Mouse (Mus musculus) brain, adult 2 months (tissue): ENCODE data around the gene Armc9.
A peak's percentile ranks its signal among the peaks of the same experiment; 100 is the strongest.

ENCODE experiments used
- DNase-seq: peaks from one replicate; pipeline ENCODE4 v3.0.0; 2011; ENCODE audit warnings: low read depth, low spot score

Armc9 gene

DNA sequence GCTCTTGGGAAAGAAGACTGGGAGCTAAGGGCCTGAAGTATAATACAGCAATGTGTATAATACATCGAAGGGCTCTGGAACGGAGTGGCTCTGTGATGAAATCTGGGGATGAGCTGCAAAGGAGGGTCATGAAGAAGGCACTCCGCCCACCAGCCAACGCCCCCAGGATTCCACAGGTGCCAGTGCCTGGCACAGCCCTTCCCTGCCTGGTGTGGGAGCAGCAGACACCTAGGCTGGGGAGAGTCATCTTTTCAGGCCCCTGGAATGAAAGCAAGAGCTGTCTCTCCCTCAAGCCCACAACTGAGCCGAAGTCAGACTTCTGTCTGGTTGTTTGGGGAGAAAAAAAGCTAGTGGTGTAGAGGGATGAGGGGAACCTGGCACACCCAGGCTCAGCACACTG is 122.5 kb downstream of the Armc9 start:
- no peak for DNase-seq

DNA sequence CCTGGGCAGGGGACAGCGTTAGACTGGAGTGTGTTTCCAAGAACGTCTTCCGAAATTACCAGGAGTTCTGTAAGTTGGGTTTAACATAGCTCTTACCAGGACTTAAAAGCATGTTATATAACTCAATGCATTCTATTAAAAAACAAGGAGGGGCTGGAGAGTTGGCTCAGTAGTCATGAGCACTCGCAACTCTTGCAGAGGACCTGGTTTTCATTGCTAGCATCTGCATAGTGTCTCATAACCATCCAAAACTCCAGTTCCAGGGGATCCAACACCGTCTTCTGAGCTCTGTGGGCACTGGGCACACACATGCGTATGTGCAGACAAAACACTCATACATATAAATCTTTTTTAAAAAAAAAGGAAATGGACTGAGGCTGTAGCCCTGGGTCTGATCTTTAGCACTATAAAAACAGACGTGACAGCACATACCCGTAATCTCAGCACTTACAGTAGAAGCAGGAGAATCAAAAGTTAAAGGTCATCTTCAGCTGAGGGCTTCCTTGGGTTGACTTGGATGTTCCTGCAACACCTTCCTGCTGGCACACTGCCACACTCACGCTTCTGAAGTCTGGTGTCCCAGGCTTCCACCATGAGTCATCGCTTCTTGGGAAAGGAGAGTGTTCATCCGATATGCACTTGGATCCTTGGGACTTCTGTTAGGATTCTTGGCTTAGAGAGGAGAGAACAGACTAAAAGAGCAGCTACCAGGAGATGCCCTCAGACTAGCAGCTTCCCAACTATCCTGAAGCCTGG is 127.4 kb downstream of the Armc9 start:
- peak; percentile 84 for DNase-seq

DNA sequence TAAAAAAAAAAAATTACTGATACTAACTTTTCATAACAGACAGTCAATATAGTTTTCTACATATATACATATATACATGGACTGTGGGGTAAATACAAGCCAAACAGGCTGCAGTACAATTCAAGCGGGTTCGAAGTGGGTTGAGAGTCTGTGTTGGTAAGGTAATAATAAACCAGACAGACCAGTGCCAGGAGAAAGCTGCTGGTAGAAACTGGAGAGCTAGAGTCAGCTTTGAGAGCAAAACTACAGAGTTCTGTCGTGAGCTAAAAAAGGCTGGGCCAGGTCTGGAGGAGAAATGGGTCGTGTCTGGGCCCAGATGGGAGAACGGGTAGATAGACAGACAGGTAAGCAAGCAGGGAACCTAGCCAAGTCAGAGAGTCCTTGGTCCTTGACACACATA is 129.5 kb downstream of the Armc9 start:
- DNase-seq, result no peak

- no peak for DNase-seq
Measured at GRCm38 (mm10) chr1:86285295-86285694, 130.7 kb downstream of the Armc9 start.

GRCm38 (mm10) chr1:86287473-86287872 is 132.9 kb downstream of the Armc9 start:
- no peak for DNase-seq

GRCm38 (mm10) chr1:86290452-86290851 is 135.9 kb downstream of the Armc9 start:
- DNase-seq, result peak; percentile 18

GRCm38 (mm10) chr1:86293091-86293490 is 138.5 kb downstream of the Armc9 start:
- no peak for DNase-seq

DNA sequence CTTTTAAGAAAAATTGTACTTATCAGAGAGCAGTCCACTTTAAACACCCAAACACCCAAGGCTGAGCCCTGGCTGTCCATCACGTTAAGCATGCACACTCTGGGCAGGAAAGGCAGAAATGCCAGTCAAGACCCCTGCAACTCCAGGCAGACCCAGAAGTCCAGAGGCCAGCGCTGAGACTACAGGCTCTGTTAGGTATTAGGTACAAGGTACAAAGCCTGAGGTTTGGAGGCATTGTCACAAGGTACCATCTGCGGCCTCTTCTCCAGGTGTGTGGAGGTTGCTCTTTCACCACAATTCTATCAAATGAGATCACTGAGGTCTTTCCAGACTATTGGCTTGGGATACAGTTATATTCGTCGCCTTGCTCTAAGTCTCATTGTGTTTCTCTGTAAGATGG is 139.3 kb downstream of the Armc9 start:
- no peak for DNase-seq

DNA sequence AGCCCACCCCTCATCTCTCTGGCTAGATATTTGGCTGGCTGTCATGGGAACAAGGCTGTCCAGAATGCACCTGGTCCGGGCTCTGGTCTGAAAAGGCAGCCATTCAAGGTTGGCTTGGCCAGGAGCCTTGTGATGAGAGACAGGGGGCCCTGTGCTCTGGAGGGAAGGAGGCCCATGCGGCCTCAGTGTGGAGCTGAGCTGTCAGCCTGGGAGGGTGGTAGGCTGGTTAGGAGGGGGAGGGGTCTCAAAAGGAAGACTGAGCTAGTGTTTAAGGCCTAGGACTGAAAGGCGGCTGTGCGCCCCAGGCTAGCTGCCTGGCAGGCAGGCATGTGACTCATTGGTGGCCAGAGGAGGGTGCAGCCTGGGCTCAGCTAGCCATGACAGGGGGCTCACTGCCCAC is 139.9 kb downstream of the Armc9 start:
- peak; percentile 25 for DNase-seq

DNA sequence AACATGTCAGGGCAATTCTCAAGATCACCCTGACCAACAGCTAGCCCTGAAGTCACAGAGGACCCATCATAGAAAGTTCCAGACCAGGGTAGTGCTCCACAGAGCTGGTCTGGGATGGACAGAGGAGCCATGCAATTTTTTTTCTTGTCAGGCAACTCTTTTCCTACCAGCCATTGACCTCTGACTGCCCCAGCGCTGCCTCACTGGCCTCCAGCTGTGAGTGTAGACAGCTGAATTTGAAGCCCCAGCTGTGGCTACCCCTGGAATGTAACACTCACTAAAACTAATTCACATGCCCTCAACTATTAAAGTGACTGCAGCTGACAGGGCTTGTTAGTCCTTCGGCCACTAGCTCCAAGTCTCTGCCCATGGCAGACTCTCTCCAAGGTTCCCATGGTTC is 145.5 kb downstream of the Armc9 start:
- no peak for DNase-seq

DNA sequence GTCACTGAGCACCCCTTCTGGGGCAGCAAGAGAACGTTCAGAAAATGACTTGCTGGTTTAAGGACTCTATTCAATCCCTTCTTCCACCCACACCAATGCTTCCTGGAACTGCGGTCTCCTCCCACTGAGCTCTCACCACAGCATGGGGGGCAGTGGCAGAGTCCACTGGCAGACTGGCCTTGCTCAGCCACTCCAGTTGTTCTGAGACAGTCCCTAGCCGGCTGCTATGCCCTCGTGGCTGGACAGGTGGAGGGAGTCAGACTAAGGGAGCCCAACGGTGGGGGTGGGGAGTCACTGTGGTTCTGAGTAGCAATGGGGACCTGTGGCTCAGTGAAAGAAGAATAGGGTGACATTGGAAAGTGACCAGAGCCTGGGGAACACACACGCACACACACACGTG is 146.2 kb downstream of the Armc9 start:
- no peak for DNase-seq

DNA sequence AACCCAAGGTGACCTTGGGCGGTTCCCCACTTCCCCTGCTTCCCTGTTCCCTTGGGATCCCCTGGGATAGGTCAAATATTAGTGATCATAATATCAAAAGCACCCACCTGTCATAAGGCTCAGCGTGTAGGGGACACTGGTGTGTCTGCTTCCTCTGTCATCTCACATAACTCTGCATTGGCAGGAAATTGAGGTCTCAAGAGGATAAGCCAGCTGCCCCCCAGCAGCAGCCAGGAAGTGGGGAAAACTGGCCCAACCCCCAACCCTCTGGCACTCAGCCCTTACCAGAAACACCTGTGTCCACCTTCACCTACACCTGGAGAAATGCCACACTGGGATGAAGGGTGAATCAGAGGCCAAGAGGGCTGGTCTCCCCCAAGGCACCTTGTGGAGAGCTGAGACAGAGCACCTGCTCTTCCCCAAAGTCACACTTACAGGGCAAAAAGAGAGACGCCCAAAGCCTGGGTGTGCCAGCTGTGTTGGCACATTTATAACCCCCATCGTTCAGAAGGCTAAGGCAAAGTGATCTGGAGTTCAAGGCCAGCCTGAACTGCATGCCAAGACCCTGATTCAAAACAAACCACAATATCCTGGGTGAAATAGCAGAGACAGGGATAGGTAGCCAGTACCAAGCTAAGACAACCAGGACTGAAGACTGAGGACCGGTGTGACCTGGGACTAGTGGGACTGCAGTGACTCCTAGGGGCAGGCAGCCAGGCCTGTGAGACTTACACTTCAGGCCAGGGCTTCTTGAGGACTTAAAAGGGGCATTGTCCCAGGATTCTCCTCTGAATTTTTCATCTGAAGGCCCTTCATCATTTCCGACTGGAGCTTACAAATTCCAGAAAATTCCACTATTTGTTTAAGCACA is 146.9 kb downstream of the Armc9 start:
- DNase-seq, result peak; percentile 8

DNA sequence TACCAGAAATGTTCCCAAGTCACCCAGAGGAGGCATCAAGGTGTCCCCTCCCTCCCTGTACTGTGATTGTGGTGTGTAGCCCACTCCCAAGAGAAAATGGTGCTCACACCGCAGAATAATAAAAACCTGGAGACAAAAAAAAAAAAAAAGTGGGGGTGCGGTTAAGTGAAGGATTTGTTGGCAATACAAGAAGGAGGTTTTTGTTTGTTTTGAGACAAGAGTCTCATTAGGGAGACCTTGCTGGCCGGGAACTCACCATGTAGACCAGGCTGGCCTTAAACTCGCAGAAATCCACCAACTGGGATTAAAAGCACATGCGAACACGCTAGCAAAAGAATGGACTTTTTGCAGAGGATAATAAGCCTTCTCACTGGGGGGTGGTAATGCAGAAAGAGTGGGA is 148.0 kb downstream of the Armc9 start, which contains the start of gene B3gnt7:
Gene B3gnt7 (plus strand): TSS at position 301 of the 400 bp plus-strand sequence.
- no peak for DNase-seq

DNA sequence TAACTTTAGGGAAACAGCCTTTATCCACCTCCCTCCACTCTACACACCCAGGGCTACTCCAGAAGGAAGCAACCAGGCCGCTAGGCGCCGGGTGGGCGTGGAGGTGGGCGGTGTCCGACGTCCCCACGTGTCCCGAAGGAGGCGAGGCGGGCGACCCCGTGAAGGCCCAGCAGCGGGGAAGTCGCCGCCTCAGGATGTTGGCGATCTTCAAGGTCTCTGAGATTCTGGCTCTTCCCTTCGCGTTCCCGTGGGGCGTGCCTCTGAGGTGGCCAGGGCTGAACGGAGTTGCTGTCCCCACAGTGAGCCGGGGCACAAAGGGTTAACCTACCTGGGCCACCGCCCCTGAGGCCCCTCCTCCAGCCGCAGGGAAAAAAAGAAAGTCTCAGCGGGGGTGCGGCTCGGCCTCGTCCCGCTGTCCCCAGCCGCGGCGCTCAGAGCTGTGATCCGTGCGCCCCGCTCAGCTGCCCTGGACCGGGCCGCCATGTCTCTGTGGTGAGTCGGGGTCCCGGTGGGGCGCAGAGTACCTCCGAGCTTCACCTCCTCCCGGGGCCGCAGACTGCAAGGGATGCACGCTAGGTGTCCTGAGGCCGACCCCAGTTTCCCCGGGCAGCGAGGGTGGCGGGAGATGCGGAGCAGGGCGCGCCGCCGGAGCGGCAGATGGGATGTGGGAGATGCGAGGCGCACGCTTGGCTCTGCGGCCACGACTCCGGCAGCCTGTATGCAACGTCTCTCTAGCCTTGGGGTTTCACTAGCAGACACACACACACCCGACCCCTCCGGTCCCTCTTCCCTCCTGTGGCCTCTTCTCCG is 148.7 kb downstream of the Armc9 start:
- peak; percentile 25 for DNase-seq

DNA sequence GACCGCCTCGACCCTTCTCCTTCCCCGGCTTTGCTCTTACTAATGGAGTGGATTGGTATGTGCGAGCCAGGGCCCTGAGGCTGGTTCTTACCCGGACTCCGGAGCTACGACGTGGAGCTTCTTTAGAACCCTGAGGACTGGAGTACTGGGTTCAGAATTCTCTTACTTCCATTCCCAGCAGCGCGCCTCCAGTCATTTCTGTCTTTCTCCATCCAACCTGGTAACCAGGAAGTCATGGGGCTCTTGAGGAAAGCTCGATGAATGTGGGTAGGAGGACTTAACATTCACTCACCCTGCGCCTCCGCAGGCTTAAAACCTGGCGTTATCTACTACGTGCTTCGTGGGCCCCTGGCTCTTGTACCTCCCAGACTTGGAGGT is 149.3 kb downstream of the Armc9 start:
- peak; percentile 12 for DNase-seq

DNA sequence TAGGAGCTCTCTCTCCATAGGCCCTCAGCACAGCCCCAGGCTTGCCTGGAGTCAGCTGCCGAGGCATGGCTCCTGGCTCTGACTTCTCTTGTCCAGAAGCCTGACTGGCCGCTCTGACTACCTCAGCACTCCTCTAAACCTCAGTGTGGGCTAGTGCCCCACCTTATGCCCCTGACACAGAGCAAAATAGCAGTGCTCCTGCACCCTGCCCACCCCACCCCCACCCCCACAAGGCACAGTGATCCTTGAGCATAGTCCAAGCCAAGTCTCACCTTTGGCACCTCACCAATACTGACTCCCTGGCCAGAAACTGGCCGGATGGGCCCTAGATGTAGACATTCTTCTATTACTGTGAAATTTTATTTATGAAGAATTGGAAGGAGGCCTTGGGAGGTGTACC is 152.1 kb downstream of the Armc9 start:
- no peak for DNase-seq

DNA sequence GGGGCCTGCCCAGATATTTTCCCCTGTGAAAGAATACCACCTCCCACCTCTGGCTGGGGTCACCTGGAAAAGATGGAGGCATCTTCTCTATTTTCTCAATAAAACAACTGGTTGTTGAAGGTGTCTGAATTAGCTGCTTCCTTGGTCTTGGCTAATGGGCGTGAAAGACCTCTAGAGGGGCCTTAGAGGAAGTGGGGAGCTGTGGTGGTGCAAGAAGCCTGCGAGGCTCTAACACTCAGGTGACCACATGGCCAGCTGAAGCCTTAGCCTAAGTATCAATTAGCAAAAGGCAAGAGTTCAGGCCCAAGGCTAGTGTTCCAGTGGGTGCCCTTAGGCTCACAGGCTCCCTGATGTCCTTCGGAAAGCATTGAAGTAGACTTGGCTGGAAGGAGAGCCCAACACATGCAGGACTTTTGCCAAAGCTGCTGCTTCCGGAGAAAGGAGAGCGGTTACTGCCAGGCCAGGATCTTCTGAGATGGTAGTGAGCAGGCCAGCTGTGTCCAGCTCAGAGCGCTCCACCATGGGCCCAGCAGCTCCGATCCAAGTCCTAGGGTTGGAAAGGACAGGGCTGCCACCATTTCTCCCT is 152.7 kb downstream of the Armc9 start:
- DNase-seq, result no peak

- DNase-seq, result no peak
Measured at GRCm38 (mm10) chr1:86307871-86308641, 153.5 kb downstream of the Armc9 start.

GRCm38 (mm10) chr1:86309270-86309833 is 154.8 kb downstream of the Armc9 start:
- DNase-seq, result no peak

GRCm38 (mm10) chr1:86310536-86311310 is 156.1 kb downstream of the Armc9 start:
- no peak for DNase-seq
